ENCODE assay signal across 25 mouse cellular contexts in genomic region chr16:95899672-95900071, GRCm38 (mm10).
DNase-seq lines count a peak whose midpoint lies in the region; TF ChIP-seq lines count a peak whose summit lies in the region.
"Had no signal": no experiment of that assay in that cellular context is flagged by ENCODE, and none has a peak within 500 bp of the region (broad histone marks: within the 10 kb centered on the region; RNA-seq: fewer than 3 reads in every experiment).

No protein-coding gene starts in this region.

- peak; percentile 23 for DNase-seq in heart, adult 11 months
- DNase-seq in heart, postnatal 14 days = no peak
- peak; percentile 1 for DNase-seq in testis, postnatal 14 days (ENCODE audit: low spot score)
- no peak for DNase-seq in testis, postnatal 10 days (ENCODE audit: low spot score)
- DNase-seq in ES-E14 (ENCODE audit: low read depth, low spot score) = no peak
- no peak for DNase-seq in limb, embryonic 10.5 days (ENCODE audit: low spot score)
- no peak for DNase-seq in frontal cortex, postnatal 10 days (ENCODE audit: low spot score in 2 of 2)
- no peak for DNase-seq in gastrocnemius, adult 2 months
- DNase-seq: adrenal gland, postnatal 36 days; cerebellum, adult 9-10 months; gastrocnemius, postnatal 10 days; kidney, adult 2 months; kidney, postnatal 25 days; layer of hippocampus, postnatal 36 days; lung, embryonic 14.5 days; lung, postnatal 36 days; midbrain, embryonic 14.5 days; right cerebral cortex, postnatal 14 days; spleen, adult 18-20 months had no signal

- intact Hi-C loops in heart, postnatal 14 days (cut with DNase I) = no loop called here
- intact Hi-C loops in gastrocnemius, adult 2 months (cut with DNase I) = no loop called here

- in situ Hi-C loops in ES-E14 (cut with MboI; ENCODE audit: low sequenced_read_pairs in 2 of 2, unreplicated experiment in 2 of 2) = no loop called here

- no peak overlapping the region for H3K27ac ChIP-seq in ES-E14 (ENCODE audit: insufficient read depth, low read depth, low read length, poor library complexity, severe bottlenecking)
- peak overlapping the region; percentile 66; the same call in 1 of the 2 replicates for H3K27ac ChIP-seq in limb, embryonic 10.5 days
- no peak overlapping the region for H3K27ac ChIP-seq in gastrocnemius, adult 2 months
- H3K27ac ChIP-seq: forebrain, embryonic 13.5 days; hindbrain, embryonic 12.5 days; limb, embryonic 13.5 days; liver, embryonic 14.5 days; stomach, embryonic 15.5 days had no signal

- H3K4me3 ChIP-seq in ES-E14 (ENCODE audit: insufficient read depth in 1 of 2, low read depth in 1 of 2, low read length in 2 of 2, poor library complexity in 1 of 2, severe bottlenecking in 1 of 2) = no peak overlapping the region
- no peak overlapping the region for H3K4me3 ChIP-seq in limb, embryonic 10.5 days
- no peak overlapping the region for H3K4me3 ChIP-seq in gastrocnemius, adult 2 months
- H3K4me3 ChIP-seq: forebrain, embryonic 13.5 days; hindbrain, embryonic 12.5 days; limb, embryonic 13.5 days; megakaryocyte, embryonic 14.5 days; stomach, embryonic 15.5 days had no signal

- no peak overlapping the region for H3K9ac ChIP-seq in ES-E14 (ENCODE audit: insufficient read depth, low read depth, low read length, poor library complexity, severe bottlenecking)
- H3K9ac ChIP-seq: forebrain, embryonic 13.5 days; hindbrain, embryonic 12.5 days; limb, embryonic 13.5 days; liver, embryonic 14.5 days; lung, embryonic 14.5 days; stomach, embryonic 15.5 days had no signal

- no peak for TF ChIP-seq CTCF in gastrocnemius, adult 2 months (IDR thresholded peaks at IDR 0.05)

- WGBS in limb, embryonic 10.5 days = 87% methylated on average over 3 of the region's 3 CpGs

- H3K9me3 ChIP-seq in ES-E14 (ENCODE audit: control insufficient read depth, insufficient read depth, low read depth, low read length) = no peaks in the 10 kb centered on the region
- H3K9me3 ChIP-seq in limb, embryonic 10.5 days (replicated peaks) = no peaks in the 10 kb centered on the region
- H3K9me3 ChIP-seq: forebrain, embryonic 13.5 days; hindbrain, embryonic 12.5 days; limb, embryonic 13.5 days; stomach, embryonic 15.5 days had no signal

- no peaks in the 10 kb centered on the region for H3K27me3 ChIP-seq in limb, embryonic 10.5 days (ENCODE audit: low read depth, poor library complexity, severe bottlenecking)
- H3K27me3 ChIP-seq: forebrain, embryonic 13.5 days; hindbrain, embryonic 12.5 days; limb, embryonic 13.5 days; stomach, embryonic 15.5 days had no signal

- H3K36me3 ChIP-seq in ES-E14 (ENCODE audit: control insufficient read depth, insufficient read depth, low read length, poor library complexity, severe bottlenecking) = no peaks in the 10 kb centered on the region
- no peaks in the 10 kb centered on the region for H3K36me3 ChIP-seq in limb, embryonic 10.5 days
- H3K36me3 ChIP-seq: hindbrain, embryonic 12.5 days; limb, embryonic 13.5 days; stomach, embryonic 15.5 days had no signal

- H3K4me1 ChIP-seq in ES-E14 (ENCODE audit: control insufficient read depth in 2 of 2, insufficient read depth in 2 of 2, low read length in 2 of 2, poor library complexity in 1 of 2) = no peaks in the 10 kb centered on the region
- H3K4me1 ChIP-seq in limb, embryonic 10.5 days = peaks cover 11% of the 10 kb centered on the region
- H3K4me1 ChIP-seq: forebrain, embryonic 13.5 days; hindbrain, embryonic 12.5 days; stomach, embryonic 15.5 days had no signal

TF ChIP-seq in ES-E14, 5 proteins besides CTCF, POLR2A, EP300 and RAD21:
- no peak for TF ChIP-seq HCFC1 (IDR thresholded peaks at IDR 0.05; ENCODE audit: borderline replicate concordance, insufficient read depth, low read length)
- TF ChIP-seq ZNF384 (IDR thresholded peaks at IDR 0.05; ENCODE audit: low read depth, low read length) = no peak
- 0 out of 2 replicates have a peak, but pooled peaks have one; percentile 52 for TF ChIP-seq CHD2 (IDR thresholded peaks at IDR 0.05; ENCODE audit: low read depth, low read length)

Comparison
In these comparisons a context has a peak if more than half of its experiments do, and no peak if none do; other contexts are left out.
1. DNase-seq: peak in heart, adult 11 months (single experiment) and testis, postnatal 14 days (single experiment); none in heart, postnatal 14 days (0 of 2), testis, postnatal 10 days (single experiment), ES-E14 (single experiment), limb, embryonic 10.5 days (single experiment), frontal cortex, postnatal 10 days (0 of 2) and gastrocnemius, adult 2 months (single experiment).